Mouse (Mus musculus) spleen, embryonic (tissue): ENCODE data around the gene Arhgap10.

ENCODE experiments used
- CTCF ChIA-PET: fragments of 350-600 bp; sonication (Branson Sonifier 250); formaldehyde crosslinking; loops from one replicate; lab custom pipeline; 2022; lab: Charles Lee

Gene Arhgap10

GRCm38 (mm10) chr8:77446294-77446693 lies 71.5 kb downstream of the Arhgap10 start:
- CTCF ChIA-PET: interaction anchor here (0.6 kb wide), 1 partner anchor 26 kb away, joined by 3 read pairs; no protein-coding TSS in a partner anchor

GRCm38 (mm10) chr8:77445642-77446041 lies 72.1 kb downstream of the Arhgap10 start:
- CTCF ChIA-PET: no interaction called here

- CTCF ChIA-PET: interaction anchor here (0.7 kb wide), 1 partner anchor 103 kb away, joined by 4 read pairs; no protein-coding TSS in a partner anchor
Measured at GRCm38 (mm10) chr8:77444166-77444870, 73.4 kb downstream of the Arhgap10 start.

DNA sequence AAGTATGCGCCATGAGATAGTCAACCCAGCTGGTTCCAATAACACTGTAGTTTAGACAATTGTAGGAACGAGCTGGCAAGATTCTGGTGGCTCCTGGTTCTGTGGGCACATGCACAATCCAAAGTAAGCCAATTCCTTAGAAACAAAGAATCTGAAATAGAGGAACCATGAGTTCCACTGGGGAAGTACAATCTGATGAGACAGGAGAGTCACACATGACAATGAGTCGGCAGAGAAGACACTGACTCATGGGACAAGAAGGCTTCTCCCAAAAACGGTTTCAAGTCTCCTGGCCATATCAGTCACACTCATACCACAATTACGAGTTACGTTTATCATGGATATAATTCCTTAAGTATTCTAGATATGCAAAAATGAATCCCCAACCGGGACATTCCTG lies 75.3 kb downstream of the Arhgap10 start:
- CTCF ChIA-PET: no interaction called here

DNA sequence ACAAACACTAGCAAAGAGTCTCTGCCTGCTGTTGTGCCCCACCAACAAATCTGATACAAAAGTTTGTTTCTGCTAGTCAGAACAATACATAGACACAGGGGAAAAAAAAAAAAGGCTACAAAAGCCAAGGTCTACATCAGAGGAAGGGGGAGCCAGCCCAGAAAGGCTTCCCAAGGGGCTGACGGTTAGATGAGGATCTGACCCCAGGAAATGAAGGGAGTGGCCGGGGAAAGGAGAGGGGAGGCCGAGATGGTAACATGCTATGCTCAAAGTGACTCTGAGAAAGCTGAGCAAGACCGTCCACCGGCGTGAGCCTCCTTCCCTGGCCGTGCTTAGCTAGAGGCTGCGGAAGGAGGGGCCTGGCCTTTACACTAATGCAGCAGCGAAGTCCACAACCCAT lies 76.8 kb downstream of the Arhgap10 start:
- CTCF ChIA-PET: interaction anchor here (0.7 kb wide), 1 partner anchor 65 kb away, joined by 9 read pairs; no protein-coding TSS in a partner anchor

- CTCF ChIA-PET: no interaction called here
Measured at GRCm38 (mm10) chr8:77440324-77440880, 77.4 kb downstream of the Arhgap10 start.

DNA sequence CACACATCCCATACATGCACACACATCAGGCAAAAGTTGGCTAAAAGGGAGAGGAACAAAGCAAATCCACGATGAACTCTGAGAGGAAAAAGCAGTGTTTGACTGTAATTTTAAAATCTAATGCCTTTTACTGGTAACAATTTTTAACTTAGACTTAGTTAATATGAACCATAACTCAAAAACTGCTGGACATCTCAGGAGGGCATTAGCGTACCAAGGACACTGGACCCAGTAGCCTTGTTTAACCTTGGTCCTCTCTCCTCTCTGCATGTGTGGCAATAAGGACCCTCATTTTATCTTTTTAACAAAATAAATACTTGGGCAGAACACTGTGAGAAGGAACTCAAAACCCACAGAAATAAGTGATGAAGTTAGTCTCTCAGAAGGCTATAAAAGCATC lies 78.1 kb downstream of the Arhgap10 start:
- CTCF ChIA-PET: interaction anchor here (0.5 kb wide), 1 partner anchor 108 kb away, joined by 5 read pairs; no protein-coding TSS in a partner anchor

DNA sequence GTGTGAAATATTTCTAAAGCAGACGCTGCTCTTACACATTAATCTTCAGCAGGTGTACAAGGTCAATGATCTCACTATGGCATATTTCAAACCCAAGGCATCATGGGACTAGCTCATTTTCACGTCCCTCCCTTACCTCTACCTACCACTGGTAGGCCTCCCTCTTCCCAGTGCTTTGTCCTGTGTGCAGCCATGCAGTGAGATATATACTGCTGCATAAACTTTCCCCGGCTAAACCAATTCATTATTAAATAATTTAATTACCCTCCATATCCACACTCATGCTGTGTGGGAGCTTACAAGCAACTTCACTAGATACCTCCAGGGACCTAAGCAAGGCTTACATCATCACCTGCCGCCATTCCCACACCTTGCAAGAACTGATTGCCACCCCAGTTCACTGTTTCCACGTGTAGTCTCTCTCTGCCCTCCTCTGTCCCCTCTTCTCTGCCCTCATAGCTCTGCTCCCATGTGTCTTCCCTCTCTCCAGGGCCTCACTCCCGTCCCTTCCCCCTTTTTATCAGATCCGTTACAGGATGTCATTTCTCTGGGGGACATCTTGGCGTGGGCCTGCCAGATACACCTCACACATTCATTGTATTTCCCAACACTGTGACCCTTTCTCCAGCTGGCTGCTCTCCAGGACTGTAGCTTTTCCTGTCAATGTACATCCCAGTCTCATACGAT lies 79.8 kb downstream of the Arhgap10 start:
- CTCF ChIA-PET: no interaction called here

DNA sequence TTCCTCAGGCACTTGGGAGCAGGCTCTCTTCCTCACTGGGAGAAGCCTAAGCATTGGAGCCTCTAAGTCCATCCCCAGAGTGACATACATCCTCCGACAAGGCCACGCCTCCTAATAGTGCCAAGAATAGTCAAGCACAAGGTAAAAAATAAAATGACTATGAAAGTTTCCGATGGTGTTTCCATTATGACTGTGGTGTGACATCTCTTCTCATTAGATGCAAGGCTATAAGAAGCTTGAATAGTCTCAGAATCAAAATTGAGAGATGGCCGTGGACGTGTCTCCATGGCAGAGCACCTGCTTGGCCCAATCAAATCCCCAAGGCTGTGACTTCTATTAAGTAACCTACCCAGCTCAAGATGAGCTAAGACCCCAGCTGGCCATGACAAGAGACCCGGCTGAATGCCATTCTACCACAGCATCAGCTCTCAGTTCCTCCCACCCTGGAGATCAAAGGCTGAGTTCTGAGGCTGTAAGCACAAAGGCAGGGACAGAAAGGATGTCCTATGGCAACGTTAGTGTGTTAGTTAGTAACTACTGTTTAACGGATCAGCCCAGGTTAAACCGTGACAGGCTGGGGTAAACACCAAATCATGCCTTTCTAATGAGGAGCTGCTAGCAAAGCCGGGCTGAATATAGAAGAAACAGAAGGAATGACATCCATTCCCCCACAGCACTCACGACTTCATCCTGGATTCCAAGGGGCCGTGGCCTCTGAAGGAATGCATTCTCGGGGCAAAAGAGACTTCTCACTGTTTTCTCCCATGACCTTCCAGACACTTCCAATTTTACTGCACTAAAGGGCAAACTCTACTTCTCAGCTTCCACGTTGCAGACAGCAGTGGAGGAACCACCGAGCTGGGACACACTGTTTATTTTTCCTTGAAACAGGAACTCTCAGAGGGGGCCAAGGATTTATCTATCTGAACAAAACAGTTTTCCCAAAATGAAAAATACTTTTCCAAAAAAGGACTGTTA lies 81.5 kb downstream of the Arhgap10 start:
- CTCF ChIA-PET: no interaction called here

DNA sequence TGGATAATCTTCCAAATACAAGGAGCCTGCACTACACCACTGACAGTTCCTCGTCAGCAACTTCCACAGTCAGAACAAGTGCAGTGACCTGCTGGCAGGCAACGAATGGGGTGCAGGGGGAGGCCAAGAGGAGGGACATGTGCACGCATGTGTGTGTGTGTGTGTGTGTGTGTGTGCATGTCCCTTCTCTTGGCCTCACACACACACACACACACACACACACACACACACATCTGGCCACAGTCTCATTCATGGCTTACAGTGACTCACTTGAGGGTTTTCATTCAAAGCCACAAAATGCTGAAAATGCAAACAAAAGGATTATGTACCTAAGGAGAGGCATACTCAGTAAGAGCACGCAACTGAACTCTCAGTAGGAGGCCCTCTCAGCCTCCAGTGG lies 84.5 kb downstream of the Arhgap10 start:
- CTCF ChIA-PET: no interaction called here

DNA sequence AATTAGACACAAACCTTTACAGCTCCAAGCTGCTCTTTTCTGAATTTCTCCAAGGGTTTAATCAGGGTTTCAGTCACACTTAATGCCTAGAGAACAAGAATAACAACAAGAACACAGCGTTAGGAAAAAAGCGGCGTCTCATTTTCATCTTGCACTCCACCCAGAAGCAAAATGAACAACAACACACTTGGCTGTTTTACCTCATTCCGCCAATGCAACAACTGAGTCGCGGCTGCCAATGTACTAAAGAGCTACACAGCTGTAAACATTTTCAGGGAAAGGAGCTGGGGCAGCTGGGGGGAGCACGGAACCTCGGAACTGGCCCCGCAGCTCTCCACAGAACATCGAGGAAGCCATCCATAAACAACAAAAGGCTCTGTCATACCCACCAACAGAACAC lies 85.0 kb downstream of the Arhgap10 start:
- CTCF ChIA-PET: interaction anchor here (0.6 kb wide), 1 partner anchor 117 kb away, joined by 3 read pairs; no protein-coding TSS in a partner anchor

DNA sequence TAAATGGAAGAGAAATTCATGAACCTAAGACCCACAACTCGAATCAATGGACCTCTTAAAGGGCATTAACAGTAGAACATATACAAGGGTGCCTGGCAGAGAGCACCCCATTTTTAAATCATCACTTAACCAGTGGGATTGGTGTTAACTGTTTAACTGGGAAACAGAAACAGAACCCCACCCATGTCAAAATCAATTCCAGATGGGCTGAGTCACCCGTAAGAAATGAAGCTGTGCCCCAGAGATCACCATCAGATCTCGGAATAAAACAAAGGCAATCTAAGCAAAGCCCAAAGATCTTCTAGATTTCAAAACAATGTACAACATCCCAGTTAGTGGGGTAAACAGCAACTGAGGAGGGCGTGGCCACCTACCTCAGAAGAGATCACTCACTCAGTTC lies 89.3 kb downstream of the Arhgap10 start:
- CTCF ChIA-PET: no interaction called here

DNA sequence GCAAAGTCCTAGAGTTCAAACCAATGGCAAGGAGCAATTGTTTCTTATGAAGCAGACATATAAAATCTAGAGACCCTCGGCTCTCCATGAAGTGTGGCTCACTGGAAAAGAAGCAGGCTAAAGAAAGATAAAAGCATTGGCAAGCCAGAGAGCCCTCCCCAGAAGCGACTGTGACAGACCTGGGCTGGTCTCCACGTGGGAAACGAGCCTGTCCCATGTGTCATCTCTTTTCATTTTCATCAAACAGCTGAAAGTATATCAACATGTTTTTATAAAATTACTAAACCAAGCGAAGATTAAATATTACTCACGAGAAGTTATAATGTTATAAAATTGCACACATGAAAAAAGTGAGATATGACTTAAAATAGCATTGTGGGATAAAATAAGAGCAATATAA lies 89.7 kb downstream of the Arhgap10 start:
- CTCF ChIA-PET: no interaction called here

DNA sequence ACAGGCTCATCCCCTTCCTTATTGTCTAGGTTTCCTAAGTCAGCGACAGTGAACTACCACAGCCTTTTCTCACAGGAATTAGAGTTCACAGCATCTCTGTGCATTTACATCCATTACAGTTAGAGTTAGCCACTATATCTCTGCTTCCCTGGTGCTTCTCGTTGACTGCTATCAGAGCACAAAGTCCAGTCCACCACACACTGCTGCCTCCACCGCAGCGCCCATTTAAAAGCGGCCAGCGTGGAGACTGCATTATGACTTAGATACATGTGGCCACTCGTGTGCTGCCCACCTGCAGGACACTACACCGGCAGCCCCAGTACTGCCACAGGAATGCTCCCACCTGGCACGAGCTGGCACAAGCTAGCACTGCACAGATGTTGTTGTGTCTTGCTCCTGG lies 90.3 kb downstream of the Arhgap10 start:
- CTCF ChIA-PET: interaction anchor here (0.6 kb wide), 1 partner anchor 143 kb away, joined by 5 read pairs; no protein-coding TSS in a partner anchor

DNA sequence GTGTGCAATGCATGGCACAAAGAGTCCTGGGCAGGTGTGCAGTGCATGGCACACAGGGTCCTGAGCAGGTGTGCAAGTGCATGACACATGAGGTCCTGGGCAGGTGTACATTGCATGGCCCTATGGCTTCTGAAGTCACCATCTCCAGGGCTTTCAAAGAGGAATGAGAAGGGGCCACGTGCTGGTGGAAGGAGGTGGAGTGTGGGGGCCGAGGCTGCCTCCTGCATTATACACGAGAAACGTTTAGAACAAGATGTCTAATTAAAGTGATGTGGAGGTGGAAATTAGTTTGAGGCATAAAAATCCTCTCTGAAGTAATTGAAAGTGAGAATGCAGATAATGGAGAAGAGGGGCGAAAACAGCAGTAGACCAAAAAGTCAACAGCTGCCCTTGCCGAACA lies 93.9 kb downstream of the Arhgap10 start:
- CTCF ChIA-PET: no interaction called here

DNA sequence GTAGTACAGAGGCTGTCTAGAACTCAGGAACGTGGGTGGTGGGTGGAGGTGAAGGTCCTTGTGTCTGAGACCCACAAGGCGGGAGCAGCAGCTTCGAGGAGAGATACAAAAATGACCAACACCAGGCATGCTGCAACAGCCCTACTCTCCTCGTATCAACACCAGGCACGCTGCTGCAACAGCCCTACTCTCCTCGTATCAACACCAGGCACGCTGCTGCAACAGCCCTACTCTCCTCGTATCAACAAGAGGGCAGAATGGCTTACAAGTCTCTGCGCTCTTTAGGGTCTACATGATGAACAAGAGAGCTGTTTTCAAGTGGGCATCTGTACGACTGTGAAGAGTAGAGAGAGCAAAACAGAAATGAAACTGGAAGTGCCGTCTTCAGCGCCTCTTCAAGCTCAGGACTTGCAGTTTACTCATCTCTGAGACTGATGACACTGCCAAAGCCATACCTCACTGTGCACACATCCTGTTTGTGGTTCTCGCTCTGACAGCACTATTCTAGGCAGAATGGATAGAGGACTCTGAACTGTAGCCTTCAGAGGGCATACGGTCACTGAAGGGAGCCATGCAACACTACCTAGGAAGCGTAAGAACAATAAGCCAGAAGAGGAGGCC lies 95.0 kb downstream of the Arhgap10 start:
- CTCF ChIA-PET: no interaction called here

GRCm38 (mm10) chr8:77421596-77421995 lies 96.2 kb downstream of the Arhgap10 start:
- CTCF ChIA-PET: no interaction called here

DNA sequence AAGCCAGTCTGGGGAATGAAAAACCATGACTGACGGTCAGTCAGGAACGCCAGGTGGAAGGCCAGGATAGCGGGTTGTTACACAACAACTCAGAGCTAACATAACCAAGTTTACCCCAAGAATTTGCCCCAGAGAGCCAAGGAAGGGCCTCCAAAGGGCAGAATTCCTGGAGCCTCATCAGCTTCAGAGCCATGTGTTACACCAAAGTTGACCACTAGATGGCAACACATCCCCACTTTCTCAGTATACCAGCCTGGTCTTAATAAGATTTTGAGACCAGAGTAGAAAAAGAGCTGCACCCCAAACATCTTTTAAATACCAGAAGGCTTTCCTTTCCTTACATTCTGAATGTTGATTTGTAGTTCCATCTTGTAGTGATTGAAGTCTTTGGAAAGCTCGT lies 98.0 kb downstream of the Arhgap10 start:
- CTCF ChIA-PET: interaction anchor here (0.7 to 1.4 kb wide), 4 partner anchors 30 to 121 kb away, joined by 3 to 8 read pairs (median 4); no protein-coding TSS in a partner anchor

DNA sequence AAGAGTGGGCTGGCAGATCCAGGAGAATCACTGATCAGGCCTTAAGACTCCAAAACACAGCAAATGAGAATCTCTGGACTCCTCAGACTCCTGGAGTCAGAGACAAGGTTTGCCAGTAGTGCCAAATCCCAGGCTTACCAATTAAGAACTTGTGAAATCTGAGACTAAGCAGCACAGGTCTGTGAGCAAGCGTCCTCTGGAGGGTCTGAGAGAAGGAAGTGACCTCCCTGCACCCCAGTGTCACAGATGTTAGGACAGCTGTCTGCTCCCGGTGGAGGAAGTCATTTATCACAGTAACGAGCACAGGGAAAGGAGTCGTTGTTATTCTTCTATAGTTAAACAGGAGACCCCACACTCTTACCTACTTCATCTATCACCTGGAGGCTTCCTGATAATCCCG lies 101.0 kb downstream of the Arhgap10 start:
- CTCF ChIA-PET: no interaction called here

- CTCF ChIA-PET: no interaction called here
Measured at GRCm38 (mm10) chr8:77416034-77416433, 101.7 kb downstream of the Arhgap10 start.

DNA sequence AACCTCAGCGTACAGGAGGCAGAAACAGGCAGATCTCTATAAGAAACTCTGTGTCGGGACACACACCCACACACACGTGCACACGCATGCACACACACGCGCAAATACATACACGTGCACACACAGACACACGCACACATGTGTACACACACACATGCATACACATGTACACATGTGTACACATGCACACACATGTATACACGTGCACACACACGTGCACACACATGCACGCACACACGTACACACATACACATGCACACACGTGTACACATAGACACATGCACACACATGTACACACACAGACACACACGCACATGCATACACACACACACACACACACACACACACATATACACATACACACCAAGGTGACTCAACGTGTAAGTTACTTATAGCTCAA lies 106.5 kb downstream of the Arhgap10 start:
- CTCF ChIA-PET: no interaction called here
